Mouse (Mus musculus): Measurements from ENCODE around the gene 4930415O20Rik.

The 4930415O20Rik gene

DNA sequence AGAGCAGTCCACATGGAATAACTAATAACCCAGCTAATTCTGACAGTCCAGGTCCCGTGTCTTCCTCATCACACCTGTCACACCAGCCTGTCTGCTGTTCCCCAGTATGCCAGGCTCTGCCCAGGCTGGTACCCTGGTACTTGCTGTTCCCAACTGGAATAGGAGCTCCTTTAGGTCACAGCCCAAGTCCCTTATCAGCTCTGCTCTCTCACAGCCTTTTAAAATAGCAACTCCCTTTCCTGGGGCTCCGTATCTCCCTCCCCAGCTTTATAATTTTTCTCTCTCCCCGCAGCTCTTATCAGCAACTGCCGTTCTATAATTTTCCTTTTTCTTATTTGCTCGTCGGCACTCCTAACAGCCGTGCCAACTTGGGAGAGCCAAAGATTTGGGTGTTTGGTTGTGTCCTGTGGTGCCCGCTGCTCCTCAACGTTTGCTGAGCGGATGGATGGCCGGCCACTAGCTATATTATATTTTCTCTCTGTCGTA is 35.3 kb downstream of the 4930415O20Rik start:
- DNase-seq (ENCODE audit: low read depth): no peak

DNA sequence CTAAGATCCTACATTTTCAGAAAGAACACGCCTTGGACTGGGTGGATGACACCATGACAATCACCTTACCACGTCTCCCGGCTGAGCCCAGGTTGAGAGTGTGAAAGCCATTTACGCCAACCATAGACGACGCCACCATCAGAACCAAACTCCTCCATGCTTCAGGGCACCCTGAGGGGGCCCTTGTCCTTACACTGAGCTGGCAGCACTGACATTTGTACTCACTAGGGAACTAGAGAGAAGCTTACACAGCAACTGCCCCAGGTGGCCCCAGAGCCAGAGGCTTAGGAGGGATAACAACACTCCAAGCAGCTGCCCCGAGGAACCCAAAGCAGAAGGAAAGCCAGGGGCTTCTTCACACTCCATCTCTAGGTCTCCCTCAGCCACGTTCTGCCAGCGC is 35.9 kb downstream of the 4930415O20Rik start:
- no peak for DNase-seq (ENCODE audit: low read depth)

GRCm38 (mm10) chr15:98607557-98607956 is 36.8 kb downstream of the 4930415O20Rik start:
- DNase-seq (ENCODE audit: low read depth): no peak

DNA sequence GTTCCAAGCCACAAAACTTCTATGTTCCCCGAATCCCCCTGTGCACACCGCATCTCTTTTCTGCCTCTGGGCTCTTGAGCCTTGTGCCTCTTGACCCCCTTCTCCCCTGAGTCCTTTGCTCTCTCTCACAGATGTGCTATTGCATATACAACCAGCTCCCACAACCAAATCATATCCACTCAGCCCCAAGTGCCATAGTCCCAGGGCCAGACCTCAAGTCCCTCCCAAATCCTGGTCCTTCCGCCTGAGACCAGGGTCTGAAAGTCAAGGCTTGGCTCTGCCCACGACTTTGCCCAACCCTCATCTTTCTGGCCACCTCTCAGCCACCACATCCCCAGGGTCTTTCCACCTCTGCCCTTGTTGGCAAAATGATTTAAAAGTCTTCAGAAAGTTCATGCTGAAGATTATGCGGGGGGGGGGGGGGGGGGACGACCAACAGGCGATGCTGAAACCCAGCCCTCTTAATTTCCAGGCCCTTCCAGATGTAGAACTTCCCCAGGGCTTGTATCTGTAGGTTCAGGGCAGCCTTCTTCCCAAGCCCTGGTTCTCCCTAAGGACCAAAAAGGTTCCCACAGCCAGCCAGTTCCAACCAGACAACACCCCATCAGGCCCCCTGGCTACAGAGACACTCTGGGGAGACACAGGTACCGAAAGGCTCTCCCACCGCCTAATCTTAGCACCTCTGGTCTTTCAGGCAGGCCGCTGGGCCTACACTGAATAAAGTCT is 37.4 kb downstream of the 4930415O20Rik start:
- no peak for DNase-seq (ENCODE audit: low read depth)

DNA sequence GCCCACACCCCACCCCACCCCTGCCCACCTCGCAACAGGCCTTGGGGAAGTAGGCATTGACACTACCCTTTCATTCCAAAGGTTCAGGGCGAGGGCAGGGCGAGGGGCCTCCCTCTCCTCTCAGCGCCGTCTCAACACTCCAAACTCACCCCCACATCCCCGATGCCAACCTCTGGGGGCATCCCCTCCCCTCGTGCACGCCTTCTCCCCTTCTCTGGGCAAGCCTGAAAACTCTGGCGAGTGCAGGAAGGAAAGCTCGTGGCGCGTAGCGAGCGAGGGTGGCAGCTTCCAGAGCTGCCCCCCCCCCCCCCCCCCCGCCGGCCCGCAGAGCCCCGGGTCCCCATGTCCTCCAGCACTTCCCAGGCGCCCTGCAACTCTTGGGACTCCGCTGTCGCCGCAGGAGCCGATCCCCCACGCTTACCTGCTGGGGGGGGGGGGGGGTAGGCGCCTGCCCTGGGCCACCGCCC is 38.0 kb downstream of the 4930415O20Rik start:
- peak; percentile 40 for DNase-seq (ENCODE audit: low read depth)

DNA sequence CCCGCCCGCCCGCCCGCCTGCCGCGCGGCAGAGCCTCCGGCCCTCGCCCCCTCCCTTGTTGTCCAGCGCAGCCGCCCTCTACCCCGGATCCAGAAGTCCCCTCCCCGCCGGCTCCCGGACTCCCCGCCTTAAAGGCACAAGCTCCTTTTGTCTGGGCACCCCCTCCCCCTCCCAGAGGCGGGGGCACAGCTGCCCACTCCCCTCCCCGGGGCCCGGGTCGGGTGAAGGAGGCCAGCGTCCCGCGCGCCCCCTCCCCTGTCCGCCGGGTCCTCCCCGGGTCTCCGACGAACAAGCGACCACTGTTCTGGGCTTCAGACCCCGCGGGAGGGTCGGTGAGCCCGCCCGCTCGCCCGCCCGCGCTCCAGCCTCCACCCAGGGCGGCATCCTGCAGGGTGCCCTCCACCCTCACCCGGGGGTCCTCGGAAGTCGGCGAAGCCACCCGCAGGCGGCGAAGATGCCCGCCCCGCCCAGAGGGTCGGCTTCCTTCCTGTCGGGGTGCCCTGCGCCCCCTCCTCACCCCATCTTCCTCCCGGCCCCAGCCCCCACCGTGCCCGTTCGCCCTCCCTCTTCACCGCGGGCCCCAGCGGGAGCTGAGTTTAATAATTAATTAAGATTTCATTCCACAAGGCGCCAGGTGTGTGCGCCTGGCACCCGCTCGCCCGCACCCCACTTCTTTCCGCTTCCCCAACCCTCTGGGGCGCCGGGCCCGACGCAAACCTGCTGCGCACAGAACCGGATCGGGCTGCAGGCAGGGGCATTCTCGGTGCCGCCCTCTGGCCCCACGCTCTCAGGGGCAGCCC is 38.7 kb downstream of the 4930415O20Rik start, which contains the start of gene Adcy6:
Adcy6 (minus strand) TSS at position 746 of the 800 bp plus-strand sequence.
- peak; percentile 47 for DNase-seq (ENCODE audit: low read depth)

- DNase-seq (ENCODE audit: low read depth): peak; percentile 55
Measured at GRCm38 (mm10) chr15:98610131-98610633, 39.4 kb downstream of the 4930415O20Rik start.

GRCm38 (mm10) chr15:98612229-98612628 is 41.4 kb downstream of the 4930415O20Rik start:
- no peak for DNase-seq (ENCODE audit: low read depth)

GRCm38 (mm10) chr15:98614551-98614950 is 43.7 kb downstream of the 4930415O20Rik start:
- DNase-seq (ENCODE audit: low read depth): no peak

GRCm38 (mm10) chr15:98614971-98615370 is 44.2 kb downstream of the 4930415O20Rik start:
- no peak for DNase-seq (ENCODE audit: low read depth)

DNA sequence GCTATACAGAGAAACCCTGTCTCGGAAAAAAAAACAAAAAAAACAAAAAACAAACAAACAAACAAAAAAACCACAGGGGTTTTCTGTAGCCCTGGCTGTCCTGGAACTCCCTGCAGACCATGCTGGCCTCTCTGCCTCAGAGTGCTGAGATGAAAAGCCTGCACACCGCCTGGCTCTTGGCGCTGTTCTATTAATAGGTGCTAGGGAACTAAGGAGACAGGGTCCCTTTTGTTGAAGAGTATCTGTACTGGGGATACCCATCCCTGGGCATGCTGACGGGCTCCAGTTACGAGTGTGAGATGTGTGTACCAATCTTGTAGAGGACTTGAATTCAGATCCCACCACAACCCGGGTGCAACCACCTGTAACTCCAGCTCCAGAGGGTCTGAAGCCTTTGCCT is 44.9 kb downstream of the 4930415O20Rik start:
- DNase-seq (ENCODE audit: low read depth): no peak

- DNase-seq (ENCODE audit: low read depth): no peak
Measured at GRCm38 (mm10) chr15:98616362-98617175, 45.8 kb downstream of the 4930415O20Rik start.

GRCm38 (mm10) chr15:98617176-98617537 is 46.4 kb downstream of the 4930415O20Rik start:
- peak; percentile 80 for DNase-seq (ENCODE audit: low read depth)

- no peak for DNase-seq (ENCODE audit: low read depth)
Measured at GRCm38 (mm10) chr15:98622199-98622598, 51.4 kb downstream of the 4930415O20Rik start.

DNA sequence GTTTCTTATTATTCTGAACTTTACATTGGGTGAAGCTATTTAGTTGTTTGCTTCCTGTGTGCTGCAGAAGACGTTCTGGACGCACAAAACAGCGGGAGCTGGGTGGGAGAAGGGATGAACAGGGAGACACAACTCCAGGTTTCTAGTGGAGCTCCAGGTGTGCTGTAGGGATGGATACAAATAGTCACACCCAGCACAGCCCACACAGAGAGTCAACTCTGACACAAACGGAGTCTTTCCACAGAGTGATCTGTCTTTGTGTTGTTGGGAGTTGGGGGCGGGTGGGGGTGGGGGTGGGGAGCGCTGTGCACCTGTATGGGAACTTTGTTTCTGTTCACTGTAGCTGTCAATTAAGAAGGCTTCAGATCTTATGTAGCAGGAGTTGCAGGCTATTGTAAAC is 51.9 kb downstream of the 4930415O20Rik start:
- DNase-seq (ENCODE audit: low read depth): no peak

DNA sequence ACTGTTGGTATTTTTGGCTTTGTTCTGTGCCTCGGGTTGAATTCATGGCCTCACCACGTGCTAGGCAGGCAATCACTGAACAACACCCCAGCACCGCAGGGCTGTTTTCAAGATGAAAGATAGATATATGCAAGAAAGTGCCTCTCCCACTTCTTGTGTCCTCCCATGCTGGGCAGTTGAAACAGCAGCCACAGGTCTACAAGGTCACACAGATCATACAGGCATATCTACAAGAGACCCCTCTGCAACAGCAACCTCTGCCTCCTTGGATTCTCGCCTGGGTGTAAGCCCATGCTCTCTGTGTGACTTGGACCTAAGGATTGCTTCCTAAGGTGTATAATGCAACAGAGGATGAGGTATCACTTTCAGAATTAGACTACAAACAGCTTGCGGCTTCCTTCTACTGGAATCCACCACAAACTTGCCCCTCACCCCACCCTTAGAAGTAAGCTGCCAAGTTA is 52.6 kb downstream of the 4930415O20Rik start:
- peak; percentile 71 for DNase-seq (ENCODE audit: low read depth)

- DNase-seq (ENCODE audit: low read depth): no peak
Measured at GRCm38 (mm10) chr15:98626078-98626477, 55.3 kb downstream of the 4930415O20Rik start.

GRCm38 (mm10) chr15:98626487-98627212 is 55.8 kb downstream of the 4930415O20Rik start:
- DNase-seq (ENCODE audit: low read depth): no peak

GRCm38 (mm10) chr15:98628589-98629254 is 57.9 kb downstream of the 4930415O20Rik start:
- peak; percentile 48 for DNase-seq (ENCODE audit: low read depth)

DNA sequence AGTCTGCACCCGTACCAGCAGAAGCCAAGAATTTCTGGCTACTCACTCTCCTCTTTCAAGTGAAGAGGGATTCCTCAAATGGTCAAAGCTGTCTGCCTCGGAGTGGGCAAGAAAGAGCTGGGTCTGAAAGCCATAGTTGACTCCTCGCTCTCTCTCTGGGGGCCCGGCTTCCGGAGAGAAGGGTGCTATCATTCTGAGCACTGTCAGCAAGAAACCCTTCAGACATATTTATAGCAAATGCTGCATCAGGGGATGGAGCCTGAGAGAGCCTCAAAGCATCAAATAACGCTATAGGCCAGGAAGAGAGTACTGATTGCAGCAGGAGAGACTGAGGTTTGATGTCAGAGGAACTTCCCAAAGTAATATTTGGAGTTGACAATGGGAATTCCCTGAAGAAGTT is 58.7 kb downstream of the 4930415O20Rik start:
- no peak for DNase-seq (ENCODE audit: low read depth)

Data from induced T-regulatory cell, adult 2 months (primary cell).